Mouse (Mus musculus) thymus, adult 2 months (tissue): ENCODE results near the gene Fbf1.
"Not testable (repeated sequence)": the region's sequence is repeated elsewhere in the genome, so short reads cannot be mapped to it uniquely, and the experiment has no call there.

Source experiments
- CTCF ChIP-seq: fragments of 200-500 bp; IDR thresholded peaks from 2 replicates; pipeline ENCODE4 v1.5.1; 2012; ENCODE audit warnings: mild to moderate bottlenecking, control low read depth, low read length, moderate library complexity, borderline replicate concordance; ENCODE audit not compliant: control insufficient read depth, poor library complexity, insufficient read depth; ENCODE audit errors: extremely low read depth
- POLR2A ChIP-seq: fragments of 200-500 bp; IDR thresholded peaks from 2 replicates; pipeline ENCODE4 v1.6.1; 2012; ENCODE audit warnings: mild to moderate bottlenecking, low read length, control low read depth, moderate library complexity; ENCODE audit not compliant: control insufficient read depth, poor library complexity, insufficient read depth; ENCODE audit errors: extremely low read depth

DNA sequence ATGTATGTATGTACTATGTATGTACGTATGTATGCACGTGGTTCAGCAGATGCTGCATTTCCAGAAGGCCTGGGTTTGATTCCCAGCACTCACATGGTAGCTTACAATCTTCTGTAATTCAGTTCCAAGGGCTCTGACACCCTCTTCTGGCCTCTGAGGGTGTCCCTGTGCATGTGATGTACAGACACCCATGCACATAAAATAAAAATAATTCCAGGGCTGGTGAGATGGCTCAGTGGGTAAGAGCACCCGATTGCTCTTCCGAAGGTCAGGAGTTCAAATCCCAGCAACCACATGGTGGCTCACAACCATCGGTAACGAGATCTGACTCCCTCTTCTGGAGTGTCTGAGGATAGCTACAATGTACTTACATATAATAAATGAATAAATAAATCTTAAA lies 75.0 kb downstream of the Fbf1 start:
- not testable (repeated sequence) for TF ChIP-seq POLR2A, CTCF
